Mouse (Mus musculus): ENCODE measurements around the gene Tango6. TPM values are rescaled to one million over a fixed set of nuclear protein-coding genes. Genes with fewer than 3 reads are reported as not detected.
"Not testable (repeated sequence)": the region's sequence is repeated elsewhere in the genome, so short reads cannot be mapped to it uniquely, and the experiment has no call there.

Gene Tango6
- total RNA-seq, 2 experiments from 2014 or later, result 8.8 to 9.5 TPM

- intact Hi-C loops (cut with DNase I), result no loop called here
- no peak for DNase-seq
Measured at GRCm38 (mm10) chr8:106737846-106738245, 55.0 kb downstream of the Tango6 start.

GRCm38 (mm10) chr8:106742321-106742720 is 59.5 kb downstream of the Tango6 start:
- intact Hi-C loops (cut with DNase I), result no loop called here
- DNase-seq, result no peak

GRCm38 (mm10) chr8:106743361-106743760 is 60.5 kb downstream of the Tango6 start:
- intact Hi-C loops (cut with DNase I), result no loop called here
- DNase-seq, result no peak

DNA sequence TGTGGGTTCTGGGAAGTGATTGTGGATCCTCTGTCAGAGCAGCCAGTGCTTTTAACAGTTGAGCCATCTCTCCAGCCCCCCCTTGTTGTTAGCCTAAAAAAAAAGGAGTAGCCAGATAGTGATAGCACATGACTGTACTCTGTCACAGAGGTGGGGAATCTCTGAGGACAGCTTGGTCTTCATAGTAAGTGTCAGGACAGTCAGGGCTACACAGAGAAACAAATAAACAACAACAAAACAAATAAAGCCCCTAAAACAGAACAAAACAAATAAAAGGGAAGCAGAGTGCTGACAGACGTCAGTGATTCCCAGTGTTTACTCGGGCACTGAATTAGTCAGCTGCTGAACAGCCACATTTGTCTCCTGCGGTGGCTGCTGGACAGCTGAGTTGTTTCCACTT is 70.6 kb downstream of the Tango6 start:
- DNase-seq, result no peak
- intact Hi-C loops (cut with DNase I), result no loop called here

- no peak for DNase-seq
- intact Hi-C loops (cut with DNase I), result no loop called here
Measured at GRCm38 (mm10) chr8:106761317-106761716, 78.4 kb downstream of the Tango6 start.

DNA sequence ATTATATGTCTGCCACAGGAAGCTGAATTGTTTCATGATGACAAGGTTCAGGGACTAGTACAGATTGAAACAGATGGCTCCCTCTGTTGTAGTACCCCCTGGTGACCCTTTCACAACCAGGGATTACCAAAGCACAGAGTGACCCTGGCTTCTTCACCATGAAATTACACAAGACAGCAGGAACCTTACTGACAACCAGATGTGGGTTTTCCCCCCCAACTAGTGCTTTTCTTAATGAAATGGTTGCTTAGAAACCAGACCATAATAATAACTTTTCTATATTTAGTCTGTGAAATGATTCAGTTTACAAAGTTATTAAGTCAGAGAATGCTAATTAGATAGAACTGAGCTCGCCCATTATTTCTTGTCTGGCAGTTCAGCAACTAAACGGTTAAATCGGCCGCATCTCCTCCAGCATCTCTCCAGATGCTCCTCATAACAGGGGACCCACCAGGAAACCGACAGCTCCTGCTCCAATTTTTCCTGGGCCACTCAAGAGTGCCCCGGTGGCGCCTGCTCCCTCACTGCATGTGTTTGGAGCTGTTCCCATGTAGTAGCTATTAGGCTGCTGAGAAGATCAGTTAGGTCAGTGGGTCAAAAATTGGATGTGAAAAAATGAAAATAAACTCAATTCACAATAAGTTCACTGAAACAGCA is 79.1 kb downstream of the Tango6 start:
- intact Hi-C loops (cut with DNase I), result no loop called here
- no peak for DNase-seq

DNA sequence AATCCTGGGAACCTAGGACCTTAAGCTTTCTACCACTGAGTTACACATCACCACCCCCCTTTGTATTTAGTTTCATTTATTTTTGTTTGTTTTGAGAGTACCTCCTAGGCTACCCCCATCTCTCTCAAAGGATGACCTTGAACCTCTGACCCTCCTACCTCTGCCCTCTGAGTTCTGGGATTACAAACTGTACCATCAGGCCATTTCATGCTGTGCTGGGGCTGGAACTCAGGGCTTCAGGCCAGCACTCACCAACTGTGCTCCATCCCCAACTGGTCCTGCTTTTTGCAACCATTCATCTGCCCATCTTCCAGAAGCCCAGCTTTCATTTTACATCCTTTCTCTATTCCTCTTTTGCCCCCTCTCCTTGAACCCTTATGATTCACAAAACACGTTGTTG is 81.7 kb downstream of the Tango6 start:
- DNase-seq, result no peak
- intact Hi-C loops (cut with DNase I), result no loop called here

DNA sequence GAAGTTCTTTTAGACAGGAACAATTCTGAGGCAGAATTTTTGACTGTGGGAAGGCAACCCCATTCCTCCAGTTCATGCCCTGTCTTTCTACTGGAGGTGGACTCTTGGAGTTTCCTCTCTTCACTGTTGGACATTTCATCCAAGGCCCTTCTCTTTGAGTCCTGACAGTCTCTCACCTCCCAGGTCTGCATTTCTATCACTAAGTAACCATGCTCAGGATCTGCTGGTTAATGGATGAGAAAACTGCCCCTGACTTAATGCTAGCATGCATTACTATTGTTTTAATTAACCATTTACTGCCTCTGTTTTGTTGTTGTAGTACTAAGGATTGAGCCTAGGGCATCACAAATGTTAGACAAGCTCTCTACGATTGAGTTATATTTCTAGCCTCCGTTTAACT is 82.7 kb downstream of the Tango6 start:
- DNase-seq, result no peak
- intact Hi-C loops (cut with DNase I), result no loop called here

GRCm38 (mm10) chr8:106766736-106767135 is 83.9 kb downstream of the Tango6 start:
- intact Hi-C loops (cut with DNase I), result no loop called here
- no peak for DNase-seq

DNA sequence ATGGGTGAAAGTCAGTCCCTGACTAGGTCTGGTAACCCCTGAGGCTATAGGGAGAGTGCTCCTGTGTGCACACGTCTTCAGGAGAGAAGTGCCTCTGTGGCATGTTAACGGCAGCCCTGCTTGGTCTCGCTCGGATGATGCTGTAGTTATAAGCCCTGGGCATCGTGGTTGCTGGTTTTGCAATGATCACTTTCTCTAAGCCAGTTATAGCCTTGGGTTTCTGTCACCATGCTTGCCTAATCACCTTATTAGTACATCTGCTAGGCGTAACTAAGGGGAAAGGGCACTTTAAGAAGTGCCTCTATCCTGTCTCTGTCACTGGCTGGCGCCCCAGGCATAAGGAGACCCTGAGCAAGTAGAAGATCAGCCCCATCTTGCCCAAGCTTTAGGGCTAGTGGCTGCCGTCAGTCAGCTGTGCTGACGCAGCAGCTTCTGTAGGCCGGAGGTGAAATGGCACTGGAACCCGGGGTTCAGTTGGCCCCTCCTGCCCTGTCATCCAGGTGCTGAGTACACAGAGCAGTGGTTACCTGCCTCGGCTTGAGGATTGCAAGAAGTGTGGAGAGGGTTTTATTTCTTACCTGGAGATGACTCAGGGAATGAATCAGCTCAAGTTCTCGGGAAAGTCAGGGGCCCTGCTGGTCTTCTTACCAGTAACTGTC is 86.4 kb downstream of the Tango6 start:
- no peak for DNase-seq
- intact Hi-C loops (cut with DNase I), result no loop called here

DNA sequence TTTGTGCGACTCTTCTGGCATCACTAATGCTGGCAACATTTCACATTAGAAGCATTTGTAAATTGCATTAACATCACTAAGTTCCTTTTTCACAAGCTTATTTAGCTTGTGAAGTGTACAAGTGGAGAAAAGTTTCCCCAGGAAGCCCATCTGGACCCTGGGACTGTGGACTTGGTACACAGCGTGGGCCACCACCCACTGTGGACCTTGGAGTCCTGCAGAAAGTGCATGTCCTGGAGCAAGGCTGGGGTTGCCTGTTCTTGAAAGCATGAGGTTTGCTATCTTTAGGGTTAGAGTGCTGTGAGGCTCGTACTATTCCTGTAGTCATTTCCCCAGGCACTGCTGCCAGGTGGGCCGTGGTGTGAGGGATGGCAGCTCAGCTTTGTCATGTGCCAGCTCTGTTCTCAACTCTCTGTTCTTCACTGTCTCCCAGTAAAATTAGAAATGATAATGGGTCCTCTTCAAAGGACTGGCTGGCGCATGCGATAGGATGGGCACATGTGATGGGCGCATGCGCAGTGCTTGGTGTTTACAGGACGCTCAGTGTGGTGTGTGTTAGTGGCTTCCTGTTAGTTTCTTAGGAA is 87.8 kb downstream of the Tango6 start:
- DNase-seq, result peak in 1 of 2 experiments; percentile 13
- intact Hi-C loops (cut with DNase I), result loop anchor here (5.0 kb wide), 1 partner anchor 67 kb away; no protein-coding TSS in a partner anchor

GRCm38 (mm10) chr8:106772094-106772493 is 89.2 kb downstream of the Tango6 start:
- no peak for DNase-seq
- intact Hi-C loops (cut with DNase I), result loop anchor here (5.0 kb wide), 1 partner anchor 65 kb away; no protein-coding TSS in a partner anchor

DNA sequence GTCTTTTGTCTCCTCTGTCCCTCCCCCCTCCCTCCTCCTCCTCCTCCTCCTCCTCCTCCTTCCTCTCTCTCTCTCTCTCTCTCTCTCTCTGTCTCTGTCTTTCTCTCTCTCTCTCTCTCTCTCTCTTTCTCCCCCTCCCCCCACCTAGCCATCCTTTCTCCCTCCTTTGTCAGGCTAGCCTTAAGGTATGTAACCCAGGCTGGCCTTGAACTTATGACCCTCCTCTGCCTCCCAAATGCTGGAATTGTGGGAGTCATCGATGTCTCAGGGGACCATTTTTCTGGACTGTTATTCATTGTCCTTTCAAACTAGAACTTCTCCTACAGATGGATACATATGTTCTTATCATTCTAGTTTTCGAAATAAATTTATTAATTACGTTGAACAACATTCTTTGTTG is 89.6 kb downstream of the Tango6 start:
- intact Hi-C loops (cut with DNase I), result loop anchor here (5.0 kb wide), 1 partner anchor 65 kb away; no protein-coding TSS in a partner anchor
- no peak for DNase-seq

GRCm38 (mm10) chr8:106774567-106775320 is 91.9 kb downstream of the Tango6 start:
- intact Hi-C loops (cut with DNase I), result loop anchor here (5.0 kb wide), 2 partner anchors 42 to 63 kb away; no protein-coding TSS in a partner anchor
- DNase-seq, result no peak

DNA sequence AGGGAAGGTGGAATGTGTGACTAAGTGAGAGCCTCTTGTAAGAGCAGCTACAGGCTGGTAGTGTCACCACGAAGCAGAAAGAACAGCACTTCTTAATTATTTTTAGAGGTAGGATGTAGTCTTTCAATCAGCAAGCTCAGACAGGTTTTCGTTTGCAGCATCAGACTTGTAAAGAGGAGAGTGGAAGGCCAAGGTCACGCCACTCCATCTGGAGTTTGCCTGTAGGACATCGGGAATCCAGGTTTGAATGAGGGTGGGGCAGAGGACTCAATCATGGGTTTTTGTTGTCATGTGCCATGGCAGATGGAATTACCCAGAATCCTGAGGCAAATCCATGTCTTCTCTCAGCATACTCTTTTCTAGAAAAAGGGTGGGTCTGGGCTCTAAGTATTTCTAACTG is 106.8 kb downstream of the Tango6 start:
- intact Hi-C loops (cut with DNase I), result no loop called here

DNA sequence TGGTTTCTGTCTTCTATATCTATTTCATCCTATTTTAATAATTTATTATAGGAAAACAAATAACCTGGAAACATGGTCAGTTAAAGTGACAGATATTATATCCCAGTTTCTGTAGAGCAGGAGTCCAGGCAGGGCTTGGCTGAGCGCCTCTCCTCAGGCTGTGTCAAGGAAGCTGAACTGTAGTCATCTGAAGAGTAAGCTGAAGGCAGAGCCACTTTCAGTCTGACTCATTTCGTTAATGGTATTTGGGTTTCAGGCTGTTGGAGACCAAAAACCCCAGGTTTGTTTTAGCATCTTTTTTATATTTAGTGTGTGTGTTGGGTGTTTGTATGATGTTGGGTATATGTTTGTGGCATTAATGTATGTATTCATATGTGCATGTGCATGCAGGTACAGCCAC is 112.0 kb downstream of the Tango6 start:
- no peak for DNase-seq
- intact Hi-C loops (cut with DNase I), result no loop called here

More for the DNA sequence above, 106.8 kb downstream of the Tango6 start:
- no peak for DNase-seq

DNA sequence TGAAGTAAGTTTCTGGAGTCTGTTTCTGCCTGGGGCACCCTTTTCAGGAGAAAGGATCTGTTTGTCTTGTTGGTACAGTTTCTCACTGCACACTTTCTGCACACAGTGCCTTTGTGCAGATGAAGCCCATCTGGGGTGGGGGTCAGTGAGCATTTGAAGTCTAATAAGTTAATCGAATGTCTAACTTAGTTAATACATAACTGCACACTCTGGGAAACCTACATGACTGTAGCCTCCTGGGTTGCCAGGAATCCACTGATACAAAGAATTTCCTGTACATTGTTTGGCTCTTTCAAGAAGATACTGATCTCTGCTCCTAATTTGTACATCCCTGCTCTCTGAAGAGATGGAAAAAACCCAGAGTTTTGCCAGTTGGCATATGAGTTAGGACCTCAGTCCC is 117.0 kb downstream of the Tango6 start:
- intact Hi-C loops (cut with DNase I), result no loop called here
- DNase-seq, result no peak

DNA sequence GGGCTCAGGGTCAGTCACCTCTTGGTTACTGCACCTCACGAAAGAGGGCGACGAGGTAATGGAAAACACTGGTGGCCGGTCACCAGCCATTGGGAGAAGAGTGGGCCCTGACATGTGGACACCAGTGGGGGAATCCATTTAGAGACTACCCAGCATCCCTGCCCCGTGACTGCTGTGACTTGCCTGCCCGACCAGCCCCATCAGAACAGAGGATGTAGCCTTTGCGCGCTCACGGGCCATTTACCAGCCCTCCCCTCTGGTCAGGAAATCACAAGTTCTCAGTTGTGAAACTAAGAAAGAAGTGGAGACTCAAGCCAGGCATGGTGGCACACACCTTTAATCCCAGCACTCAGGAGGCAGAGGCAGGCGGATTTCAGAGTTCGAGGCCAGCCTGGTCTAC is 118.4 kb downstream of the Tango6 start:
- intact Hi-C loops (cut with DNase I), result no loop called here

DNA sequence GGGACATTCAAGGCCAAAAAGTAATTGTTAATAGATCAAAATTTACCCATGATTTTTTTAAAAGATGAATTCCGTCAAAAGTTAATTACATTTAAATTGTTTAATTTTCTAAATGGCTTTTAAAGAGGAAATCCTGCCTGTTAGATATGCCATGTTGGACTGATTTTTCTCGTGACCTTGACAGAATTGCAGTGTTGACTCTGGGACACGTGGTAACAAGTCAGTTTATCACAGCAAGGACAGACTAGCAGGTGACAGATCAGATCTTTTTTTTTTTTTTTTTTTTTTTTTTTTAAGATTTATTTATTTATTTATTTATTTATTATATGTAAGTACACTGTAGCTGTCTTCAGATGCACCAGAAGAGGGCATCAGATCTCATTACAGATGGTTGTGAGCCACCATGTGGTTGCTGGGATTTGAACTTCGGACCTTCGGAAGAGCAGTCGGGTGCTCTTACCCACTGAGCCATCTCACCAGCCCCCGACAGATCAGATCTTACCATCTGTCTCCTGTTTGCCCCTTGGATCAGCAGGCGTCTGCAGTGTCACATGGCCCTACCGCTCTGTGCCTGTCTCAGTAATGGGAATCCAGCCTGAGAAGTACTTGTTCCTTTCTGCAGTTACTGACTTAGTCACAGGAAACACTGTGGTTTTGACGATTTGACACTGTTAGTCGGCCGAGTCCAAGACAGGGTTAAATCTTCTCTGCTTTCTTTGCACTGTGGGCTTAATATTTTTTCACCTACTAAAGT is 119.7 kb downstream of the Tango6 start:
- DNase-seq; intact Hi-C loops (cut with DNase I): not testable (repeated sequence)

More for the DNA sequence above, 118.4 kb downstream of the Tango6 start:
- DNase-seq, result no peak

DNA sequence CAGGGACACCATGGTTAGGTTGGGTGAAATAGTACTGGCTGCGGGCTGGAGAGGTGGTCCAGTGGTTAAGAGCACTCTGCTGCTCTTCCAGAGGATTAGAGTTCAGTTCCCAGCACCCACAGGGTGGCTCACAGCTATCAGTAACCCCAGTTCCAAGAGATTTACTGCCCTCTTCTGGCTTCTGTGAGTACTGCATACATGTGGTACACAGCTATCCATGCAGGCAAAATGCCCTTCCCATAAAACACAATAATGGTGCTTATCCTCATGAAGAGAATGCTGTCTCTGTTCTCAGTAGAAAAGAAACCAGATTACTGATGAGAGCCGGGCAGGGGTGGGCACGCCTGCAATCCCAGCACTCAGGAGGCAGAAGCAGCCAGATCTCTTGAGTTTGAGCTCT is 123.0 kb downstream of the Tango6 start:
- intact Hi-C loops (cut with DNase I), result no loop called here
- DNase-seq, result no peak

Data from heart, postnatal 14 days (tissue).